Mouse (Mus musculus) heart, adult 2 months (tissue): ENCODE data around the gene Pla2g4a. TPM values are rescaled to one million over a fixed set of nuclear protein-coding genes. Genes with fewer than 3 reads are reported as not detected.
"Not testable (repeated sequence)": the region's sequence is repeated elsewhere in the genome, so short reads cannot be mapped to it uniquely, and the experiment has no call there.

Experiments
- DNase-seq, 2 experiments: peaks; one replicate each; pipeline ENCODE4 v3.0.0; 2021
- H3K27ac ChIP-seq: fragments of 200-600 bp; 2 replicates; pipeline ENCODE4 v1.8.1; 2022
- H3K27me3 ChIP-seq: fragments of 200-500 bp; 2 replicates; pipeline ENCODE4 v1.6.1; 2012; ENCODE audit warnings: mild to moderate bottlenecking, low read length, inconsistent platforms, mixed read lengths; ENCODE audit not compliant: control insufficient read depth, insufficient read depth
- H3K36me3 ChIP-seq: fragments of 200-500 bp; 2 replicates; pipeline ENCODE4 v1.6.1; 2012; ENCODE audit warnings: low read length, inconsistent platforms; ENCODE audit not compliant: control insufficient read depth, insufficient read depth
- H3K4me1 ChIP-seq: fragments of 200-500 bp; 2 replicates; pipeline ENCODE4 v1.6.1; 2011; ENCODE audit warnings: low read length; ENCODE audit not compliant: control insufficient read depth, insufficient read depth
- H3K4me3 ChIP-seq: fragments of 200-600 bp; 2 replicates; pipeline ENCODE4 v1.8.1; 2022
- H3K79me2 ChIP-seq: fragments of 200-500 bp; replicated peaks from 2 replicates; pipeline ENCODE4 v1.6.1; 2012; ENCODE audit warnings: mild to moderate bottlenecking, inconsistent platforms, low read length, moderate library complexity, mixed read lengths; ENCODE audit not compliant: control insufficient read depth, insufficient read depth
- H3K9ac ChIP-seq: fragments of 200-500 bp; 2 replicates; pipeline ENCODE4 v1.6.1; 2012; ENCODE audit warnings: low read depth, mild to moderate bottlenecking, control low read depth, inconsistent platforms, low read length, mixed read lengths
- CTCF ChIP-seq: fragments of 200-600 bp; IDR thresholded peaks from 2 replicates; pipeline ENCODE4 v1.8.1; 2022; ENCODE audit warnings: antibody characterized with exemption, mild to moderate bottlenecking, moderate library complexity
- EP300 ChIP-seq: fragments of 200-500 bp; IDR thresholded peaks from 2 replicates; pipeline ENCODE4 v1.6.1; 2011; ENCODE audit warnings: low read depth, low read length, control low read depth; ENCODE audit not compliant: insufficient read depth
- POLR2A ChIP-seq: fragments of 200-500 bp; IDR thresholded peaks from 2 replicates; pipeline ENCODE4 v1.6.1; 2011; ENCODE audit warnings: mild to moderate bottlenecking, low read depth, low read length, control low read depth; ENCODE audit not compliant: insufficient read depth
- WGBS: fragments of 180-500 bp; shearing (Covaris S2); methylation state at CpG from one replicate; pipeline ENCODE4 v1.1.7; 2018; 5-methylcytosine and 5-hydroxymethylcytosine counted together
- intact Hi-C: fragments of 180-260 bp; cut with DNase I; formaldehyde crosslinking; loops from one replicate; pipeline ENCODE4 v1.15.1; 2025
- polyA plus RNA-seq: library from polyadenylated mRNA; depleted of rRNA; stranded (reverse); fragments of >200 nt; gene quantifications from 2 replicates; pipeline ENCODE4 v1.2.3, GENCODE M21; 2012
- total RNA-seq, 2 experiments: library from RNA; stranded (reverse); gene quantifications; 2 replicates each; pipeline ENCODE4 v1.2.3; 2021

Gene Pla2g4a
- total and polyA plus RNA-seq, 3 experiments = 1.1 to 3.2 (median 2.3) TPM

- DNase-seq = no peak
- Histone ChIP-seq H3K4me3 (no peak overlapping the region), H3K27me3 (no peaks in the 10 kb centered on the region), H3K4me1 (no peaks in the 10 kb centered on the region), H3K9ac (no peak overlapping the region), H3K27ac (no peak overlapping the region), H3K36me3 (no peaks in the 10 kb centered on the region), H3K79me2 (no peaks in the 10 kb centered on the region)
- no peak for TF ChIP-seq POLR2A
- no peak for TF ChIP-seq CTCF
- TF ChIP-seq EP300 = no peak
- intact Hi-C loops = no loop called here
- WGBS = 59% methylated on average over 2 of the region's 2 CpGs
Measured at GRCm38 (mm10) chr1:149943611-149944010, 17.5 kb downstream of the Pla2g4a start.

- Histone ChIP-seq H3K36me3 (no peaks in the 10 kb centered on the region), H3K9ac (no peak overlapping the region), H3K4me1 (no peaks in the 10 kb centered on the region), H3K4me3 (no peak overlapping the region), H3K27ac (no peak overlapping the region), H3K79me2 (no peaks in the 10 kb centered on the region), H3K27me3 (no peaks in the 10 kb centered on the region)
- intact Hi-C loops = no loop called here
- TF ChIP-seq CTCF (no peak), POLR2A (no peak), EP300 (no peak)
- 32% methylated on average over 1 of the region's 1 CpGs for WGBS
- no peak for DNase-seq
Measured at GRCm38 (mm10) chr1:149940301-149940700, 20.8 kb downstream of the Pla2g4a start.

GRCm38 (mm10) chr1:149939261-149940032, 21.6 kb downstream of the Pla2g4a start:
- Histone ChIP-seq H3K27me3 (no peaks in the 10 kb centered on the region), H3K79me2 (no peaks in the 10 kb centered on the region), H3K4me3 (no peak overlapping the region), H3K27ac (no peak overlapping the region), H3K4me1 (no peaks in the 10 kb centered on the region), H3K9ac (no peak overlapping the region), H3K36me3 (no peaks in the 10 kb centered on the region)
- intact Hi-C loops = no loop called here
- no peak for TF ChIP-seq EP300
- no peak for TF ChIP-seq POLR2A
- no peak for TF ChIP-seq CTCF
- WGBS = 66% methylated on average over 9 of the region's 9 CpGs
- DNase-seq = no peak

GRCm38 (mm10) chr1:149937825-149938224, 23.3 kb downstream of the Pla2g4a start:
- no peak for DNase-seq
- H3K27ac ChIP-seq = no peak overlapping the region
- H3K9ac ChIP-seq = no peak overlapping the region
- no peaks in the 10 kb centered on the region for H3K79me2 ChIP-seq
- intact Hi-C loops = no loop called here
- H3K4me1 ChIP-seq = no peaks in the 10 kb centered on the region
- WGBS = 67% methylated on average over 4 of the region's 4 CpGs
- no peaks in the 10 kb centered on the region for H3K27me3 ChIP-seq
- H3K36me3 ChIP-seq = no peaks in the 10 kb centered on the region
- TF ChIP-seq EP300 = no peak
- TF ChIP-seq POLR2A = no peak
- TF ChIP-seq CTCF = no peak
- no peak overlapping the region for H3K4me3 ChIP-seq

- 46% methylated on average over 5 of the region's 5 CpGs for WGBS
- intact Hi-C loops = no loop called here
- no peak overlapping the region for H3K27ac ChIP-seq
Measured at GRCm38 (mm10) chr1:149929140-149929539, 31.9 kb downstream of the Pla2g4a start.

GRCm38 (mm10) chr1:149923737-149924136, 37.4 kb downstream of the Pla2g4a start:
- H3K4me3 ChIP-seq, DNase-seq, H3K79me2 ChIP-seq, H3K36me3 ChIP-seq, H3K27ac ChIP-seq, H3K9ac ChIP-seq, H3K4me1 ChIP-seq, H3K27me3 ChIP-seq, intact Hi-C loops: not testable (repeated sequence)
- 82% methylated on average over 1 of the region's 1 CpGs for WGBS

More at GRCm38 (mm10) chr1:149929140-149929539, 31.9 kb downstream of the Pla2g4a start:
- Histone ChIP-seq H3K36me3 (no peaks in the 10 kb centered on the region), H3K4me1 (no peaks in the 10 kb centered on the region), H3K9ac (no peak overlapping the region), H3K79me2 (no peaks in the 10 kb centered on the region), H3K4me3 (no peak overlapping the region), H3K27me3 (no peaks in the 10 kb centered on the region)
- TF ChIP-seq CTCF (no peak), POLR2A (no peak), EP300 (no peak)
- no peak for DNase-seq
